Mouse (Mus musculus) layer of hippocampus, adult 9-10 months (tissue): Measurements from ENCODE around the gene Rab11fip5.
A peak's percentile ranks its signal among the peaks of the same experiment; 100 is the strongest.

Experiments used
- DNase-seq: peaks from one replicate; pipeline ENCODE4 v3.0.0; 2022; ENCODE audit warnings: low spot score

Rab11fip5 gene

DNA sequence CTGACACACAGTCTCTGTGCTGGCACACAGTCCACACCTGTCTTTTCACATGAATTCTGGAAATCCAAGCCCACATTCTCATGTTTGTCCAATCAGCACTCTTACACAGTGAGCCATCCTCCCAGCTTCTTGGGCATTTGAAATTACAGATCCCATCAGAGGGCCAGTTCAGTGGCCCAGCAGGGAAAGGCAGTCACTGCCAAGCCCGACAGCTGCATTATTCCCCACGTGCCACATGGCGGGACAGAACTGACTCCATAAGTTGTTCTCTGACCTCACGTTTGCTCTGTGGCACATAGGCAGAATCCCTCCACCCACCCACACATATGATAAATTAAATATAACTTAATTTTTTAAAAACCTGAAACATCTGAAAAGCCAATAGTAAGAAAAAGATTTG lies 66.5 kb downstream of the Rab11fip5 start:
- no peak for DNase-seq

DNA sequence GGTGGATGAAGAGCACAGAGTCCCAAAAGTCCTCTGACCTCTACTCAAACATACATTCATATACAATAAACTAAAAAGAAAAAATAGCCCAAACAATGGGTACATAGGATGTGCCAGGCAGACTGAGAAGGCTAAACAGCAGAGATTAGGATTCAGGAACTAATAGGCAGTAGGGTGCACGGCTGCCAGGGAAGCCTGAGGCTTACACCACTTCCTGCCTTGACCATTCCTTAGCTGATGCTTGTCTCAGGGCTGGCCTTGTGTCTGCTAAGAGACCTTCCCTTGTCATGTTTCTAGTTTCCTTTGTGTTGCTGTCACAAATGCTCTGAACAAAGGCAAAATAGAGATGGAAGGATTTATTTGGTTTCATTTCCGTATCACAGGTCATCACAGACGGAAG lies 68.1 kb downstream of the Rab11fip5 start:
- DNase-seq, result no peak

DNA sequence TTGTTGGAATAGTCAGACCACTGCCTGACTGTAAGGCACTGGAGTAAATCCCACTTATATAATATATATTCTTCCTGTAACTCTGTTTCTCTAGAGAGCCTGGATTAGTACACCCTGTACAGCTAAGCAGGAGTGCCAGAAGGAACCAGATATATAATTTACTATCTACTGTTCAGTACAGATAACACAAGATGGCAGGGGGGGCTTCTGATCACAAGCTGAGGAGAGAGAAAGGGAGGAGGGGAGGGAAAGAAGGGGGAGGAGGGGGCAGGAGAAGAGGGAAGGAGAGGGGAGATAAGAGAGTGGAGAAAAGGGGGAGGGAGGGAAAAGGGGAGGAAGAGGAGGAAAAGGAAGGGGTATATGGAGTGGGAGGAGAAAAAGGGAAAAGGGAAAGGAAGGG lies 68.6 kb downstream of the Rab11fip5 start:
- DNase-seq, result no peak

- DNase-seq, result no peak
These were observed 69.5 kb downstream of the Rab11fip5 start for GRCm38 (mm10) chr6:85304966-85305365.

DNA sequence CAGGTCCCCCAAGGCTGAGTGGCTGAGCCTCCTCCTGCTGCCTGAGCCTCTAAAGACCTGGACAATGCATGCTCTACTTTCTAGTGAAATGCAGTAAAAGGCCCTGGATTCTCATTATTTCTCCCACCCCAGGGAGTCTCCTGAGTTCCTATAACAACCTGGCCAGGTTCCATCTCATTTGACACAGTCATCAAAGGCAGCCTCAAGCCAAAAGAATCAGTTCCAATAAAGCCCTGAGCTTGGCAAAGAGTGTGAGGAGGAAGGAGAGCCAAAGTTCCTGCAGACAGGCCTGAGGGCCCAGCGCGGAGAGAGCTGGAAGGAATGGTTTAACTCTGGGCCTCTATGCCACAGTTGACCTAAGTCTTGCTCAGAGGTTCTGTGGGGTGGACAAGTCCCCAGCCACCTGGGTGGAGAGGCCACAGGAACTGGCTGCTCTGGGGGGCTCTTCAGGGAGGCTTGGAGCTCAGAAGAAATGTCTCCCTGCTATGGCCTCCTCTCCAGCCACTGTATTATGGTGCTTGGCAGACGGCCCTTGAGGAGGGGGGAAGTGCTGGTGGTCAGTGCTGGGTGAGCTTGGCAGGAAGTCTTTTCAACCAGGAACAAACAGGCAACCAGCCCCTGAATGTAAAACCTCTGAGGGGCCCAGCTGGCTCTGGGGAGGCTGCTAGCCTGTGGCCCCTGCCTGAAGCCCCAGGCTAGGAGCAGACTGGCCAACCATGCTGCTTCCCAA lies 71.9 kb downstream of the Rab11fip5 start:
- peak; percentile 44 for DNase-seq

GRCm38 (mm10) chr6:85295384-85296167 lies 78.9 kb downstream of the Rab11fip5 start:
- no peak for DNase-seq

GRCm38 (mm10) chr6:85294004-85294379 lies 80.4 kb downstream of the Rab11fip5 start:
- DNase-seq, result no peak

- DNase-seq, result no peak
These were observed 81.0 kb downstream of the Rab11fip5 start for GRCm38 (mm10) chr6:85293255-85294003.

DNA sequence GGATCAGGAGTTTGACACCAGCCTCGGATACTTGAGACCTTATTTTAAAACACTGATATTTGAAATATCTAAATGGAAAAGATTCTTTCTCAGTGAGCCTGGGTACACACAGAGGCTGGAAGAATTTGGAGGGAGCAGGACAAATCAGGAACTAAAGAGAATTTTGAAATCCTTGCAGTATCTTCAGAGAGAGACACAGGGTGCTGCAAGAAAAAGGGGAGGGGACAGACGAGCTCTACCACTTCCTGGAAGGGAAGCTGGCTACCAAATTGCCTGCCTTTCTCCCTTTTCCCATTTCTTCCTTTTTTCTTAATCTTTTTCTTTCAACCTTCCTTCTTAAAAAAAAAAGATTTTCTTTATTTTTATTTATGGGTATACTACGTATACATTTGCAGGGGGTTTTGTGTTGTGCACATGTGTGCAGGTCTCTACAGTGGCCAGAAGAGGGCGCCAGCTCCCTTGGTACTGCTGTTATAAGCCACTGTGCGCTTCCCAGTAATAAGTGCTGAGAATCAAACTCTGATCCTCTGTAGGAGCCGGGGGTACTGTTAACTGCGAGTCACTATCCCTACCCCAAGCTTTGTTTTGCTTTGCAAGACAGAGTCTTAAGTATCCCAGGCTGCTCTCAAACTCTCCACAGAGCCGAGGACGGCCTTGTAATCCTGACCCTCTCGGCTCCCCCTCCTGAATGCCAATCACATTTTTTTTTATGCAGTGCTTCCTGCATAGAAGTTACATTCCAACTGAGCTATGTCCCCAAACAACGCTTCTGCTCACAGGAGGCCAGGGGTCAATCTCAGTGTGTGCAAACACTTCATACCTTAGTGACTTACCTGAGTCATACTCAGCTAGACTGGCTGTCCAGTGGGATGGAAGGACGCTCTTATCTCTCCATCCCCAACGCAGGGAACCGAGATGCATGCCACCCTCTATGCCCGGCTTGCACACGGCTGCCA lies 83.3 kb downstream of the Rab11fip5 start:
- DNase-seq, result no peak

DNA sequence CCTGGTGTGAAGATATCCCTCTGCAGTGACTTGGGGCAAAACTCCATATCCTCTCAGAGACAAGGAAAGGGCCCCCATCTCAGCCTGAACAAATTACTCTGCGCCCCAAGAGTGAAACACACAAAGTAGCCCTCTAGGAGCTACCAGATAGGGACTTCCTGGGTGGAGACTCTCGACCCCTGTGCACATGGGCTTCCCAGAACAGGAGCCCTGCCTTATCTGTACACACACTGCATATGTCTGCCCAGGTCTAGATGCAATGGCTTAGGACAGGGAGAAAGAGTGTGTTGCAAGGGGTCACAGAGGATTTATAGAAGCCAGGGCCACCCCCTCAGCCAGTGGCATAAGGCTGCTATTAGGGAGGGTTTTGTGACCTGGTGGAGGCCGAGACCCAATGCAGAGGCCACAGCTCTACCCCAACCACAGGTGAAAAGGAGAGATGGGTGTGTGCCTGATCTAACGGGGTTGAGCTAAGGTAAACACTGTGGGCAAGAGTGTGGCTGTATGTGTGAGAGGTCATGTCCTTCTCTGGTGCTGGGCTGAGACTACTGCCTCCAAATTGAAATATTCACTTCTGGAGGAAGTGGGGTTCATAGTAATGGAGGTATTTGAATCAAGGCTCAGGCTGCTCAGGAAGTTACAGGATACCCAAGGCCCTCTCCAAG lies 86.1 kb downstream of the Rab11fip5 start:
- no peak for DNase-seq

- DNase-seq, result no peak
These were observed 88.0 kb downstream of the Rab11fip5 start for GRCm38 (mm10) chr6:85286283-85287047.
